Mouse (Mus musculus) midbrain, embryonic 13.5 days (tissue): ENCODE data around the gene Mto1. TPM values are rescaled to one million over a fixed set of nuclear protein-coding genes. Genes with fewer than 3 reads are reported as not detected.

Source experiments
- ATAC-seq: fragments of 200-750 bp; cut with Nextera tagmentation; 2 replicates; pipeline ENCODE4 v1.8.0; 2017; ENCODE audit warnings: mild to moderate bottlenecking, moderate TSS enrichment, moderate library complexity
- H3K27ac ChIP-seq: fragments of 300-500 bp; sonication (generic); 2 replicates; pipeline ENCODE4 v1.5.1; 2015; ENCODE audit warnings: inconsistent platforms, mild to moderate bottlenecking, moderate library complexity
- H3K27me3 ChIP-seq: fragments of 300-500 bp; sonication (generic); 2 replicates; pipeline ENCODE4 v1.6.1; 2015; ENCODE audit warnings: mild to moderate bottlenecking, inconsistent platforms
- H3K36me3 ChIP-seq: fragments of 300-500 bp; sonication (generic); 2 replicates; pipeline ENCODE4 v1.6.1; 2015; ENCODE audit warnings: mild to moderate bottlenecking, inconsistent platforms
- H3K4me1 ChIP-seq: fragments of 300-500 bp; sonication (generic); replicated peaks from 2 replicates; pipeline ENCODE4 v1.6.1; 2015; ENCODE audit warnings: inconsistent platforms
- H3K4me2 ChIP-seq: fragments of 300-500 bp; sonication (generic); replicated peaks from 2 replicates; pipeline ENCODE4 v1.6.1; 2015; ENCODE audit warnings: moderate library complexity, mild to moderate bottlenecking, inconsistent platforms
- H3K4me3 ChIP-seq: fragments of 300-500 bp; sonication (generic); replicated peaks from 2 replicates; pipeline ENCODE4 v1.5.1; 2015; ENCODE audit warnings: mild to moderate bottlenecking, inconsistent platforms
- H3K9ac ChIP-seq: fragments of 300-500 bp; sonication (generic); replicated peaks from 2 replicates; pipeline ENCODE4 v1.6.1; 2015; ENCODE audit warnings: mild to moderate bottlenecking, inconsistent platforms
- H3K9me3 ChIP-seq: fragments of 300-500 bp; sonication (generic); 2 replicates; pipeline ENCODE4 v1.6.1; 2016; ENCODE audit warnings: mild to moderate bottlenecking, inconsistent platforms
- WGBS: fragments of 180-500 bp; shearing (Covaris S2); methylation state at CpG from one replicate; pipeline ENCODE4 v1.1.7; 2015; 5-methylcytosine and 5-hydroxymethylcytosine counted together
- polyA plus RNA-seq: library from polyadenylated mRNA; unstranded; fragments of >200 nt; fragmentation: Nextera tagmentation; extraction: Ambion mirVana; gene quantifications from 2 replicates; pipeline ENCODE4 v1.2.1, GENCODE M21; 2015

The Mto1 gene
- polyA plus RNA-seq, 1 experiment from 2014 or later, result 26.3 TPM

- H3K4me3 ChIP-seq, result no peak overlapping the region
- H3K36me3 ChIP-seq, result no peaks in the 10 kb centered on the region
- 90% methylated on average over 3 of the region's 3 CpGs for WGBS
- no peak overlapping the region for H3K27ac ChIP-seq
- no peak overlapping the region for H3K9ac ChIP-seq
- H3K27me3 ChIP-seq, result no peaks in the 10 kb centered on the region
- no peak overlapping the region for H3K4me2 ChIP-seq
- H3K4me1 ChIP-seq, result peaks cover 7% of the 10 kb centered on the region
- H3K9me3 ChIP-seq, result no peaks in the 10 kb centered on the region
- no peak for ATAC-seq
These were observed 43.2 kb downstream of the Mto1 start for GRCm38 (mm10) chr9:78491169-78491568.

- H3K9ac ChIP-seq, result no peak overlapping the region
- 89% methylated on average over 3 of the region's 3 CpGs for WGBS
- no peak for ATAC-seq
These were observed 44.2 kb downstream of the Mto1 start for GRCm38 (mm10) chr9:78492254-78492653.

GRCm38 (mm10) chr9:78493171-78493570 is 45.2 kb downstream of the Mto1 start:
- Histone ChIP-seq H3K4me3 (no peak overlapping the region), H3K36me3 (no peaks in the 10 kb centered on the region), H3K27me3 (no peaks in the 10 kb centered on the region), H3K4me2 (no peak overlapping the region), H3K9me3 (no peaks in the 10 kb centered on the region), H3K27ac (no peak overlapping the region), H3K9ac (no peak overlapping the region), H3K4me1 (peaks cover 7% of the 10 kb centered on the region)
- WGBS, result 82% methylated on average over 7 of the region's 7 CpGs
- no peak for ATAC-seq

More at GRCm38 (mm10) chr9:78492254-78492653, 44.2 kb downstream of the Mto1 start:
- no peak overlapping the region for H3K4me2 ChIP-seq
- no peaks in the 10 kb centered on the region for H3K27me3 ChIP-seq
- no peaks in the 10 kb centered on the region for H3K9me3 ChIP-seq
- no peak overlapping the region for H3K27ac ChIP-seq
- no peaks in the 10 kb centered on the region for H3K36me3 ChIP-seq
- H3K4me1 ChIP-seq, result peaks cover 7% of the 10 kb centered on the region
- no peak overlapping the region for H3K4me3 ChIP-seq

DNA sequence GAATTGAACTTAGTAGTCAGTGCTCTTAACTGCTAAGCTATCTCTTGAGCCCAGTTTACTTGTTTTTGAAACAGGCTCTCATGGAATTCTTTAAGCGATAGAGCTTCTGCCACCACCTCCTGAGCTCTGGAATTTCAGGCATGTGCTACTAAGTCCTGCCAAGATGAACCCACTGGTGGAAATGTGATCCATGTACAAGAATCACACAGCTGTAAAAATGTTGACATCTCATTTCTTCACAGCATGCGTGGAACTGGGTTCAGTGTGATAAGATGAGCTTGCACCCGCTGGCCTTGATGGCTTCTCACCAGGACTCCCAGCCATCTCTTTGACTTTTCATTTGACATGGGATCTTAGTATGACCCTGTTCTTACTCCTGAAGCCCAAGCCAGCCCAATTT is 52.4 kb downstream of the Mto1 start:
- Histone ChIP-seq H3K9ac (no peak overlapping the region), H3K27ac (no peak overlapping the region), H3K4me1 (peaks cover 26% of the 10 kb centered on the region), H3K4me3 (no peak overlapping the region), H3K36me3 (no peaks in the 10 kb centered on the region), H3K4me2 (no peak overlapping the region), H3K27me3 (no peaks in the 10 kb centered on the region), H3K9me3 (no peaks in the 10 kb centered on the region)
- WGBS, result 85% methylated on average over 3 of the region's 3 CpGs
- no peak for ATAC-seq

DNA sequence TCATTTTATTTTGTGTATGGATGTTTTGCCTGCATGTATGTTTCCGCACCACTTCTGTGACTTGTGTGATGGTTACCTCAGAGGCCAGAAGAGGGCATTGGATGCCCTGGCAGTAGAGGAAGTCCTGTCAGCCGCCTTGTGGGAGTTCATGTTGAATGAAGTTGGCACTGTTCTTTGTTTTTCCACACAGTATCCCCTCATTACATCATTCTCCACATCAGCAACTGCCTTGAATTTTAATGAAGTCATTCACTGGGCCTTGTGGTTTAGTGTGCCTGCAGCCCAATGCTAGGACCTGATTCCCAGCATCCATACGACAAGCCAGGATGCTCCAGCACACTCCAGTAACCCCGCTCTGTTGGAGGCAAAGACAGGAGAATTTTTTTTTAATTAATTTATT is 53.3 kb downstream of the Mto1 start:
- ATAC-seq, result no peak
- 66% methylated on average over 4 of the region's 4 CpGs for WGBS
- no peaks in the 10 kb centered on the region for H3K9me3 ChIP-seq
- H3K4me3 ChIP-seq, result no peak overlapping the region
- no peak overlapping the region for H3K27ac ChIP-seq
- no peaks in the 10 kb centered on the region for H3K36me3 ChIP-seq
- no peak overlapping the region for H3K4me2 ChIP-seq
- H3K4me1 ChIP-seq, result peaks cover 32% of the 10 kb centered on the region
- H3K9ac ChIP-seq, result no peak overlapping the region
- H3K27me3 ChIP-seq, result no peaks in the 10 kb centered on the region

- peak overlapping the region; percentile 25 for H3K4me3 ChIP-seq
These were observed 55.4 kb downstream of the Mto1 start for GRCm38 (mm10) chr9:78503223-78504079.

GRCm38 (mm10) chr9:78504133-78504532 is 56.1 kb downstream of the Mto1 start:
- 58% methylated on average over 4 of the region's 4 CpGs for WGBS
- peaks cover 32% of the 10 kb centered on the region for H3K4me1 ChIP-seq

More at GRCm38 (mm10) chr9:78503223-78504079, 55.4 kb downstream of the Mto1 start:
- Histone ChIP-seq H3K36me3 (0 out of 2 replicates have a peak, but pooled peaks cover 5% of the 10 kb centered on the region), H3K27me3 (no peaks in the 10 kb centered on the region), H3K27ac (peak overlapping the region; percentile 94), H3K4me1 (peaks cover 32% of the 10 kb centered on the region), H3K4me2 (peak overlapping the region; percentile 43), H3K9ac (peak overlapping the region; percentile 54), H3K9me3 (no peaks in the 10 kb centered on the region)
- 2% methylated on average over 6 of the region's 6 CpGs for WGBS
- peak; percentile 84 for ATAC-seq

DNA sequence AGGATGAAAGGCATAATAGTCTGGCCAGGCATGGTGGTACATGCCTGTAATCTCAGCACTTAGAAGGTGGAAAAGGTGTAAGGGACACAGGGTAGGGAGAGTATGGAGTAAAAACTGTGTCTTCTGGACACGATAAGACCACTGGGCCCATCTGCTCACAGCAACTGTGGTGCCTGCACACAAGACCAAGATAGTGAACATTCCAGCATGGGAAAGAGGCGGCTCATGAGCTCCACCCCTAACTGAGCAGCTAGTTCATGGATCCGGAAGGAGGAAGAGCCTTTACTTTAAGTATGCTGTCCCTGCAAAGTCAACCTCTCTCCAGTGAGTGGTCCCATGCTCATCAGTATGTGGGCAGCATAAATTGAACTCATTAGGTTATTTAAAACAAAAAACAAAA is 56.7 kb downstream of the Mto1 start:
- no peak for ATAC-seq
- Histone ChIP-seq H3K27ac (peak overlapping the region; percentile 94), H3K9ac (no peak overlapping the region), H3K4me3 (no peak overlapping the region), H3K27me3 (no peaks in the 10 kb centered on the region), H3K9me3 (no peaks in the 10 kb centered on the region), H3K4me2 (peak overlapping the region; percentile 43; the same call in 1 of the 2 replicates), H3K4me1 (peaks cover 32% of the 10 kb centered on the region), H3K36me3 (0 out of 2 replicates have a peak, but pooled peaks cover 7% of the 10 kb centered on the region)
- 75% methylated on average over 3 of the region's 3 CpGs for WGBS

More at GRCm38 (mm10) chr9:78504133-78504532, 56.1 kb downstream of the Mto1 start:
- Histone ChIP-seq H3K36me3 (0 out of 2 replicates have a peak, but pooled peaks cover 7% of the 10 kb centered on the region), H3K4me3 (peak overlapping the region; percentile 13; the same call in 1 of the 2 replicates), H3K9me3 (no peaks in the 10 kb centered on the region), H3K9ac (no peak overlapping the region), H3K4me2 (peak overlapping the region; percentile 43), H3K27me3 (no peaks in the 10 kb centered on the region), H3K27ac (peak overlapping the region; percentile 94)
- ATAC-seq, result peak; percentile 0; the same call in 1 of the 2 replicates

DNA sequence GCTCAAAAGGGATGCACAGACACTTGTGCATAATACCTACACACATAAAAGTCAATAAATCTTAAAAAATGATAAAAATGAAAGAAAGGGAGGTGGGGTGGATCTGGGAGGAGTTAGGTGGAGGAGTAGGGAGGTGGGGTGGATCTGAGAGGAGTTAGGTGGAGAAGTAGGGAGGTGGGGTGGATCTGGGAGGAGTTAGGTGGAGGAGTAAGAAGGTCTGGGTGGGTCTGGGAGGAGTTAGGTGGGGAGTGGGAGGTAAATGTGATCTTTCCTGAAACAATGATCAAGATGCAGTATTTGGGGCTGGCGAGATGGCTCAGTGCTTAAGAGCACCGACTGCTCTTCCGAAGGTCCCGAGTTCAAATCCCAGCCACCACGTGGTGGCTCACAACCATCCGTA is 57.2 kb downstream of the Mto1 start:
- no peak overlapping the region for H3K9ac ChIP-seq
- H3K4me1 ChIP-seq, result peaks cover 32% of the 10 kb centered on the region
- H3K36me3 ChIP-seq, result 0 out of 2 replicates have a peak, but pooled peaks cover 7% of the 10 kb centered on the region
- H3K4me2 ChIP-seq, result no peak overlapping the region
- no peaks in the 10 kb centered on the region for H3K9me3 ChIP-seq
- 94% methylated on average over 6 of the region's 6 CpGs for WGBS
- H3K27ac ChIP-seq, result no peak overlapping the region
- ATAC-seq, result no peak
- no peaks in the 10 kb centered on the region for H3K27me3 ChIP-seq
- no peak overlapping the region for H3K4me3 ChIP-seq

GRCm38 (mm10) chr9:78506002-78506721 is 58.2 kb downstream of the Mto1 start:
- H3K9ac ChIP-seq, result no peak overlapping the region
- H3K4me2 ChIP-seq, result no peak overlapping the region
- 0 out of 2 replicates have a peak, but pooled peaks cover 7% of the 10 kb centered on the region for H3K36me3 ChIP-seq
- H3K27ac ChIP-seq, result no peak overlapping the region
- H3K27me3 ChIP-seq, result no peaks in the 10 kb centered on the region
- peaks cover 32% of the 10 kb centered on the region for H3K4me1 ChIP-seq
- no peak overlapping the region for H3K4me3 ChIP-seq
- WGBS, result 73% methylated on average over 11 of the region's 11 CpGs
- no peak for ATAC-seq
- no peaks in the 10 kb centered on the region for H3K9me3 ChIP-seq

- Histone ChIP-seq H3K4me1 (peaks cover 32% of the 10 kb centered on the region), H3K4me3 (no peak overlapping the region), H3K9ac (no peak overlapping the region), H3K4me2 (no peak overlapping the region), H3K36me3 (peaks cover 10% of the 10 kb centered on the region; the same call in 1 of the 2 replicates), H3K9me3 (no peaks in the 10 kb centered on the region), H3K27ac (no peak overlapping the region), H3K27me3 (no peaks in the 10 kb centered on the region)
- WGBS, result 85% methylated on average over 7 of the region's 7 CpGs
- ATAC-seq, result no peak
These were observed 58.7 kb downstream of the Mto1 start for GRCm38 (mm10) chr9:78506722-78507077.
